Mouse (Mus musculus): ENCODE results near the gene Pbx4.

Gene Pbx4

DNA sequence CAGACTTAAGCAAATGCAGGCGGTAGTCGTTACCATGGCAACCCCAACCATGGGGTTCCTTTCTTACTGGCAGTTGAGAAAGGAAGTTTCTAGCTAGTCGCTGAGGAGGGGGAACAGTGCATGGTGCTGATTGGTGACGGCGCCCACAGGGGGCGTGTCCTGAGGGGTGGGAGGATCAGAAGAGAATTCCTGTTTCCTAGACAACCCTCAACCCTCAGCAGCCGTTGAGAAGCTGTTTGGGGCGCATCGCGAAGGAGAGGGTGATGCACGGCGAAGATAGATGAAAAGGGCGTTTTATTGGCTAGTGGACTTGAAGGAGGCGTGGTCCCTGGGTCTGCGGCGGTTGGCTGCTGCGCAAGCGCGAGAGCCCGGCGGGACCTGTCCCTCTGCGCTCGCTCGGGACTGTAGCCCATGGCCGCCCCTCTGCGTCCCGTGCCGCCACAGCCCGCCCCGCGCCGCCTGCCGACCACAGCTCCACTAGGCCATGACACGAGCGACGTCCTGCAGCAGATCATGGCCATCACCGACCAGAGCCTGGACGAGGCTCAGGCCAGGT, at the start of gene Pbx4:
TSS of gene Pbx4 (plus strand) at position 194 of the 556 bp plus-strand sequence.
- peak; percentile 94 to 98 for DNase-seq (ENCODE audit: low spot score in 2 of 2)

DNA sequence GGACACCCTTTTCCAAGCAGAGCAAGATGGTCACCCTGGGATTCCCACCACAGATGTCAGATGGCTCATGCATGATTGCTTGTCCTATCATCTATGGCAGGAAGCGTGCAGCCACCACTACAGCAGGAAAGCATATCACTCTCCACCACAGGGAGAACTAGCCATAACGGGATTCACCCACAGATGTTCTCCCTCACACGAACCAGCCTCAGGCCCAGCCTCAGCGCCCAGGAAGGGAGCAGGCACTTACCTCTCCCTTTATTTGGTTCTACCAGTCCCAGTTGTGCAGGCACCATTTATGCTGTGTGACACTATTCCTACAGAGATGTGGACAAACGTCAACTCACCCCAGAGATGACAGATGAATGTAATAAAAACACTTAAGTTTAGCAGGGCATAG, 43.2 kb upstream of the Pbx4 start:
- DNase-seq (ENCODE audit: low spot score in 2 of 2), result peak in 1 of 2 experiments; percentile 2

- no peak for DNase-seq (ENCODE audit: low spot score in 2 of 2)
These were observed 42.6 kb upstream of the Pbx4 start for GRCm38 (mm10) chr8:69789731-69790130.

GRCm38 (mm10) chr8:69790364-69790763, 41.9 kb upstream of the Pbx4 start:
- peak in 1 of 2 experiments; percentile 4 for DNase-seq (ENCODE audit: low spot score in 2 of 2)

- peak; percentile 70 to 85 for DNase-seq (ENCODE audit: low spot score in 2 of 2)
These were observed 41.4 kb upstream of the Pbx4 start, which contains the start of the genes Atp13a1 and Zfp866 for GRCm38 (mm10) chr8:69790773-69791367. TSS of gene Atp13a1 (plus strand) at chr8:69791163. TSS of gene Zfp866 (minus strand) at chr8:69791178.

- DNase-seq (ENCODE audit: low spot score in 2 of 2), result peak in 1 of 2 experiments; percentile 20
These were observed 40.7 kb upstream of the Pbx4 start for GRCm38 (mm10) chr8:69791415-69792068.

GRCm38 (mm10) chr8:69793666-69794065, 38.6 kb upstream of the Pbx4 start:
- DNase-seq (ENCODE audit: low spot score in 2 of 2), result peak in 1 of 2 experiments; percentile 2

GRCm38 (mm10) chr8:69794096-69794495, 38.2 kb upstream of the Pbx4 start:
- no peak for DNase-seq (ENCODE audit: low spot score in 2 of 2)

- peak in 1 of 2 experiments; percentile 3 for DNase-seq (ENCODE audit: low spot score in 2 of 2)
These were observed 37.4 kb upstream of the Pbx4 start for GRCm38 (mm10) chr8:69794901-69795300.

DNA sequence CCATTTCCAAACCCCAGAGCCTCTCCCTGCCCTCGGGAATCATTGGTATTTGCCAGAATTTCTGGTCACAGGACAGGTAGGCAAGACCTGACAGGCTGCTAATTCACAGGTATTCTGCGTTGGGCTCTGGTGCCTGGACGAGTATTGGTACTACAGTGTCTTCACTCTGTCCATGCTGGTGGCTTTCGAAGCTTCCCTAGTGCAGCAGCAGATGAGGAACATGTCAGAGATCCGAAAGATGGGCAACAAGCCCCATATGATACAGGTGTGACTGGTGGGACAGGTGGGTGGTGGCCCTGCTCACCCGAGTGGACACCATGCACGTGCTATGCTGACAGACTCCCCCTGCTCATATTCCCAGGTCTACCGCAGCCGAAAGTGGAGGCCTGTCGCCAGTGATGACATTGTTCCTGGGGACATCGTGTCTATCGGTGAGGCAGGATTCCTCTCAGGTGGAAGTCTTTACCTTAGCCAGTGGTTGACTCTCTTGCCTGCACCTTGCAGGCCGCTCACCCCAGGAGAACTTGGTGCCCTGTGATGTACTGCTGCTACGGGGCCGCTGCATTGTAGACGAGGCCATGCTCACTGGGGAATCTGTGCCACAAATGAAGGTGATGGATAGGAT, 35.5 kb upstream of the Pbx4 start:
- peak in 1 of 2 experiments; percentile 4 for DNase-seq (ENCODE audit: low spot score in 2 of 2)

DNA sequence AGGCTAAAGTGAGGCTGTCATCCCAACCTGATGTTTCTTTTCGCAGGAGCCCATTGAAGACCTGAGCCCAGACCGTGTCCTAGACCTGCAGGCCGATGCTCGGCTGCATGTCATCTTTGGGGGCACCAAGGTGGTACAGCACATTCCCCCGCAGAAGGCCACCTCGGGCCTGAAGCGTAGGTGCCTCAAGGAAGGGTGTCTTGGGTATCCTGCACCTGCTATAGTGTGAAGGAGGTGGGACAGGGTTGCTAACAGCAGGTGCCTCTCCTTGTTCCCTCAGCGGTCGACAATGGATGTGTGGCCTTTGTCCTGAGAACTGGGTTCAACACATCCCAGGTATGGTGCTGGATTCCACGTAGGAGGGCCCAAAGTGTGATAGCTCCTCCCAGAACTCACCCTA, 34.6 kb upstream of the Pbx4 start:
- DNase-seq (ENCODE audit: low spot score in 2 of 2), result peak in 1 of 2 experiments; percentile 4

GRCm38 (mm10) chr8:69799261-69799660, 33.0 kb upstream of the Pbx4 start:
- peak; percentile 8 to 20 for DNase-seq (ENCODE audit: low spot score in 2 of 2)

GRCm38 (mm10) chr8:69799946-69800345, 32.3 kb upstream of the Pbx4 start:
- peak; percentile 3 for DNase-seq (ENCODE audit: low spot score in 2 of 2)

GRCm38 (mm10) chr8:69801796-69802195, 30.5 kb upstream of the Pbx4 start:
- DNase-seq (ENCODE audit: low spot score in 2 of 2), result peak in 1 of 2 experiments; percentile 2

GRCm38 (mm10) chr8:69802216-69802615, 30.1 kb upstream of the Pbx4 start:
- peak in 1 of 2 experiments; percentile 2 for DNase-seq (ENCODE audit: low spot score in 2 of 2)

DNA sequence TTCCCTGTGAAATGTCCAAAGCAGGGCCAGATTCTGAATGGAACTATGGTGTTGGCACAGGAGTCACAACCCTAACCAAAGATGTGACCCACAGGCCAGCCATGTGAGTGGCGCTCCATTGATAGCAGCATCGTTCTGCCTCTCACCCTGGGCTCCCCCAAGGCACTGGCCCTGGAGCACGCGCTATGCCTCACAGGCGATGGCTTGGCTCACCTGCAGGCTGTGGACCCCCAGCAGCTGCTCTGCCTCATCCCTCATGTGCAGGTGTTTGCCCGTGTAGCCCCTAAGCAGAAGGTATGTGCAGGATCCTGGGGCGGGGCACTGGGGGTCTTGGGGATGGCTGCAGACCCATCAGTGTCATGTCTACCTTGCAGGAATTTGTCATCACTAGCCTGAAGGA, 28.9 kb upstream of the Pbx4 start:
- peak in 1 of 2 experiments; percentile 4 for DNase-seq (ENCODE audit: low spot score in 2 of 2)

GRCm38 (mm10) chr8:69804537-69804936, 27.8 kb upstream of the Pbx4 start:
- peak in 1 of 2 experiments; percentile 2 for DNase-seq (ENCODE audit: low spot score in 2 of 2)

- DNase-seq (ENCODE audit: low spot score in 2 of 2), result no peak
These were observed 27.2 kb upstream of the Pbx4 start for GRCm38 (mm10) chr8:69805086-69805485.

GRCm38 (mm10) chr8:69805491-69805890, 26.8 kb upstream of the Pbx4 start:
- DNase-seq (ENCODE audit: low spot score in 2 of 2), result no peak

- no peak for DNase-seq (ENCODE audit: low spot score in 2 of 2)
These were observed 25.1 kb upstream of the Pbx4 start for GRCm38 (mm10) chr8:69807236-69807635.

DNA sequence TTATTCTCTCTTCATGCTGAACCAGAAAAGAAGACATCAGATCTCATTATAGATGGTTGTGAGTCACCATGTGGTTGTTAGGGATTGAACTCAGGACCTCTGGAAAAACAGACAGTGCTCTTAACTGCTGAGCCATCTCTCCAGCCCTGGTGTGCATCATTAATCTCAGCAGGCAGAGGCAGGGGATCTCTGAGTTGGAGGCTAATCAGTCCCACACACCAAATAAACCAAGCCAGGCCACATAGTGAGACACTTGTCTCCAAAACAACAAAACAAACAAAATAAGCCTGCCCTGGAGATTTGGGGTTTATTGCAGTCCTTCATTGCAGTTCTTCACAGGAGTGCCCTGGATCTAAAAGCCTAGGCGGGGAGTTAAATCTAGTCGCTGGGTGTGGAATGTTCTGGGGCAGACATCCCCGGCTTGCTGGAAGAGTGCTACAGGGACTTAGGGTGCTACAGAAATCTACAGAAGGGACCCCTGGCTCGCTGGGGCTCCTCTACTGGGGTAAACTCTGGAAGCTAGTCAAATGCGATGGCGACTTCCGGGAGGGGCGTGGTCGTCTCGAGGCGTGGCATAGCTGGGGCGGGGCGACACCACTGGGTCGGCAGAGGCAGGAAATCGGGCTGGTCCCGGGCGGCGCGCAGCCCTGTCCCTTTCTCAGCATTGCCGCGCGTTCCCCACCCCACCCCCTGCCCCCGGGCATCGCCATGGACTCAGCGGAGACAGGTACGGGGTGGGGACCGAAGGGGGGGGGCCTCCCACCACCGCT, 24.0 kb upstream of the Pbx4 start, which contains the start of gene Gmip:
TSS of gene Gmip (plus strand) at position 586 of the 770 bp plus-strand sequence.
- DNase-seq (ENCODE audit: low spot score in 2 of 2), result peak in 1 of 2 experiments; percentile 59

Data from frontal cortex, postnatal 10 days (tissue).